Mouse (Mus musculus) heart, embryonic 11.5 days (tissue): ENCODE measurements around the gene Spint4. TPM values are rescaled to one million over a fixed set of nuclear protein-coding genes. Genes with fewer than 3 reads are reported as not detected.
A peak's percentile ranks its signal among the peaks of the same experiment; 100 is the strongest.

Experiments used
- ATAC-seq: fragments of 200-750 bp; cut with Nextera tagmentation; replicated peaks from 2 replicates; pipeline ENCODE4 v1.8.0; 2017; ENCODE audit warnings: moderate library complexity; ENCODE audit not compliant: insufficient number of reproducible peaks, low FRiP score, low TSS enrichment
- H3K27ac ChIP-seq: fragments of 300-500 bp; sonication (generic); 2 replicates; pipeline ENCODE4 v1.5.1; 2014; ENCODE audit warnings: mild to moderate bottlenecking, low read depth, low read length
- H3K27me3 ChIP-seq: fragments of 300-500 bp; sonication (generic); 2 replicates; pipeline ENCODE4 v1.6.1; 2014; ENCODE audit warnings: mild to moderate bottlenecking, low read length, mixed read lengths; ENCODE audit not compliant: control insufficient read depth, insufficient read depth
- H3K36me3 ChIP-seq: fragments of 300-500 bp; sonication (generic); 2 replicates; pipeline ENCODE4 v1.6.1; 2014; ENCODE audit warnings: mild to moderate bottlenecking, low read length, moderate library complexity, mixed read lengths; ENCODE audit not compliant: control insufficient read depth, insufficient read depth
- H3K4me1 ChIP-seq: fragments of 300-500 bp; sonication (generic); 2 replicates; pipeline ENCODE4 v1.6.1; 2014; ENCODE audit warnings: low read length; ENCODE audit not compliant: control insufficient read depth, insufficient read depth
- H3K4me2 ChIP-seq: fragments of 300-500 bp; sonication (generic); 2 replicates; pipeline ENCODE4 v1.6.1; 2014; ENCODE audit warnings: mild to moderate bottlenecking, moderate library complexity
- H3K4me3 ChIP-seq: fragments of 300-500 bp; sonication (generic); 2 replicates; pipeline ENCODE4 v1.5.1; 2014; ENCODE audit warnings: low read depth, low read length
- H3K9ac ChIP-seq: fragments of 300-500 bp; sonication (generic); 2 replicates; pipeline ENCODE4 v1.6.1; 2014; ENCODE audit warnings: mild to moderate bottlenecking, low read depth, low read length, moderate library complexity
- H3K9me3 ChIP-seq: fragments of 300-500 bp; sonication (generic); replicated peaks from 2 replicates; pipeline ENCODE4 v1.6.1; 2016; ENCODE audit warnings: low read length; ENCODE audit not compliant: control insufficient read depth
- WGBS: fragments of 180-500 bp; shearing (Covaris S2); extraction: QIAGEN DNeasy Blood & Tissue Kit; methylation state at CpG from one replicate; pipeline ENCODE4 v1.1.7; 2014; ENCODE audit not compliant: insufficient replicate concordance; 5-methylcytosine and 5-hydroxymethylcytosine counted together
- polyA plus RNA-seq: library from polyadenylated mRNA; unstranded; fragments of >200 nt; fragmentation: Nextera tagmentation; extraction: Ambion mirVana; gene quantifications from 2 replicates; pipeline ENCODE4 v1.2.1, GENCODE M21; 2014

Spint4 gene
- polyA plus RNA-seq, 1 experiment from 2014 or later, result not detected

DNA sequence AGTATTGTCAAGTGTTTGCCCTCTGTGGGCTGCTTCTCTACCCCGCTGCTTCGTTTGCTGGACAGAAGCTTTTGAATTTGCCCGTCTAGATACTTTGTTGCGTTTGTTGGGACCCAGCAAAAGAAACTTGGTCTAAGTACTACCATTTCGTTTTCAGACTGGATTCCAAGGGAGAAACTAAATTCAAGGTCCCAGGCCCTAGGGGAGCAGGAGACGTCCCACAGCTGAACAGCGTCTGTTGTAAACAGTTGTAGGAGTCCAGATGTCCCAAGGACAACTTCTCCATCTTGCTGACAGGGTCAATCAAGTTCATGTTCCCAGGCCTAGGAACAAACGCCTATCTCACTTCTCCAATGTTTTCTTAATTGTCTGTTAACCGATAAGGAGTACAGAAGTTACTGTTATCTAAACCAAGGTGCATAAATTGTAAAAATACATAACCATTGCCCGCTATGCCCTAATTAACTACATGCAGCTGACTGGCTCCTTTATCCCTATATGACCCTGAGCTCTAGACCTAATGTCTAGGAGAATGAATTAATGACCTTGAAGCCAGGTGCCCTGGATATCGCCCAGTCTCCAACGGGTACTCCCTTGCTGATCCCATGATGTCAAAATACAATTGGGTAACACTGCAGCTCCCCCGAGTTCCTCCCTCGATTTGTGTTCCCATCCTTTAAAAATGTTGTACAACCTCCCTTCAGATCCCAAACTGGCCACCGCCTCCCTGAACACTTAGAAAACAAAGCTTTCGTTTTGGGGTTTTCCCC, 21.2 kb upstream of the Spint4 start:
- H3K4me1 ChIP-seq, result 0 out of 2 replicates have a peak, but pooled peaks cover 3% of the 10 kb centered on the region
- no peak overlapping the region for H3K4me3 ChIP-seq
- H3K4me2 ChIP-seq, result no peak overlapping the region
- H3K9ac ChIP-seq, result no peak overlapping the region
- no peak overlapping the region for H3K27ac ChIP-seq
- 0 out of 2 replicates have a peak, but pooled peaks cover 2% of the 10 kb centered on the region for H3K9me3 ChIP-seq
- no peak for ATAC-seq
- no peaks in the 10 kb centered on the region for H3K27me3 ChIP-seq
- WGBS, result 73% methylated on average over 16 of the region's 16 CpGs
- H3K36me3 ChIP-seq, result no peaks in the 10 kb centered on the region

DNA sequence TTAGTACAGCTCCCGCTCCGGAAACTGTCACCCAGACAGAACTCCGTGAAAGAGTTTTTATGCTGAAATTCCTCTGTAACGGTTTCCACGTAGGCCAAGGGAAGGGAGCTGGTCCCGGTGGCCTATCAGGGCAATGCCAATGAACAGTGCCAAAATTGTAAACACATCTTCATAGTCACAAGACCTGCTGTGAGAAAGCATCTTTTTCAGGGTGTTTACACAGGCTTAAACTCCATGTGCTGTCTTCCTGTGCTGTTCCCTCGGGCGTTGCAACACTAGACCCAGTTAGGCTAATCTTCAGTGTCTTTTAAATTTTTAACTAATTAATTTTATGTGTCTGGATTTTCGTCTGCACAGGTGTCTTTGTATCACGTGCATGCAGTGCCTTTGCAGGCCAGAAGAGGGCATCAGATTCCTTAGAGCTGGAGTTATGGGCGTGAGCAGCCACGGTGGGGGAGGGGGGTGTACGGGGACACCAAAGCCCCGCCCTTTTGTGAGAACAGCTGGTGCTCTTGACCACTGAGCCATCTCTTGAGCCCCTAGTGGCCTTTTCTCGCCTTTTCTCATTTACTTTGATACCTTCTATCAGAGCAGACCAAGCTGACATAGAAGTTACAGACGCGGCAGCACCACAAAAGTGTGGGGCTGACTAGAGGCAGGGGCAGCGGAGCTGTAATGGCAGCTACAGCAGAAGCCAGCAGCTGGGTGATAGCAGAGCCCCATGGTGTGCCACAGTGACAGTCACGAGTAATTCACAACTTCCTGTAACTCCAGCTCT, 19.3 kb upstream of the Spint4 start:
- H3K27me3 ChIP-seq, result no peaks in the 10 kb centered on the region
- 0 out of 2 replicates have a peak, but pooled peaks cover 3% of the 10 kb centered on the region for H3K4me1 ChIP-seq
- H3K9ac ChIP-seq, result 0 out of 2 replicates have a peak overlapping the region, but pooled peaks have one; percentile 34
- no peaks in the 10 kb centered on the region for H3K9me3 ChIP-seq
- H3K4me2 ChIP-seq, result peak overlapping the region; percentile 63
- ATAC-seq, result peak; percentile 42; the same call in 1 of the 2 replicates
- H3K36me3 ChIP-seq, result no peaks in the 10 kb centered on the region
- peak overlapping the region; percentile 34 for H3K4me3 ChIP-seq
- no peak overlapping the region for H3K27ac ChIP-seq
- WGBS, result 20% methylated on average over 19 of the region's 19 CpGs

DNA sequence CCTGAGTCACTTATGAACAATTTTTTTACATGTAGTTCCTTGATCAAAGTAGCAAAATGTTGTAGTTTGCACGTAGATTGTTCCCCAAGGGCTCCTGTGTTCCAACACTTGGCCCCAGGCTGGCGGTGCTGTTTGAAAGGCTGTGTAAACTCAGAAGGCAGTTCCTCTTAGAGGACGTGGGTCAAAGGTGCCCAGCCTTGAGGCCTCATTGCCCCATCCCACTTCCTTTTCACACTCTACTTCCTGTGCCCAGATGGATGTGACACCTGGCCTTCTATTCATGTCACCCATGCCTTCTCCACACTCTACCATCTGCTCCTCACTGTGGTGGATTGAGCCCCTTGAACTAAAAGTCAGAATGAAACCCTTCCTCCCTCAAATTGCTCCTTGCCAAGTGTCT, 18.4 kb upstream of the Spint4 start:
- WGBS, result 46% methylated on average over 3 of the region's 3 CpGs
- Histone ChIP-seq H3K4me1 (0 out of 2 replicates have a peak, but pooled peaks cover 3% of the 10 kb centered on the region), H3K36me3 (no peaks in the 10 kb centered on the region), H3K27me3 (no peaks in the 10 kb centered on the region), H3K4me2 (no peak overlapping the region), H3K9me3 (no peaks in the 10 kb centered on the region), H3K27ac (no peak overlapping the region), H3K9ac (no peak overlapping the region), H3K4me3 (no peak overlapping the region)
- no peak for ATAC-seq

DNA sequence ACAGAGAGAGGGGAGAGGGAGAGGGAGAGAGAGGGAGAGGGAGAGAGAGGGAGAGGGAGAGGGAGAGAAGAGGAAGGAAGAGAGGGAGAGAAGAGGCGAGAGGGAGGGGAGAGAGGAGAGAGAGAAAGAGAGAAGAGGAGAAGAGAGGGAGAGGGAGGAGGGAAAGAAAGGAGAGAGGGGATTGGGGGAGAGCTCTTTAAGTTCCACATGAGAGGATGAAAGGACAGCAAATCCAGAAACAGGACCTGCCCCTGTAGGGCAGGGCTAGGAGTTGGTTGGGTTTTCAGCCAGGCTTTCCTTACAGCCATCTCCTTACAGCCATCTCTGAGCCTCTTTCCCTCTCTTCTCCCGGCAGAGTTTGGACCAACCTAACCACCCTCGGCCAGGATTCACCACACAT, 13.5 kb upstream of the Spint4 start, which contains the start of gene Wfdc13:
Gene Wfdc13 (plus strand): TSS at position 301 of the 400 bp plus-strand sequence.
- H3K4me3 ChIP-seq, result no peak within 1 kb of the TSS
- H3K9me3 ChIP-seq, result no peaks in the 10 kb centered on the region
- WGBS, result 65% methylated on average over 3 of the region's 3 CpGs

DNA sequence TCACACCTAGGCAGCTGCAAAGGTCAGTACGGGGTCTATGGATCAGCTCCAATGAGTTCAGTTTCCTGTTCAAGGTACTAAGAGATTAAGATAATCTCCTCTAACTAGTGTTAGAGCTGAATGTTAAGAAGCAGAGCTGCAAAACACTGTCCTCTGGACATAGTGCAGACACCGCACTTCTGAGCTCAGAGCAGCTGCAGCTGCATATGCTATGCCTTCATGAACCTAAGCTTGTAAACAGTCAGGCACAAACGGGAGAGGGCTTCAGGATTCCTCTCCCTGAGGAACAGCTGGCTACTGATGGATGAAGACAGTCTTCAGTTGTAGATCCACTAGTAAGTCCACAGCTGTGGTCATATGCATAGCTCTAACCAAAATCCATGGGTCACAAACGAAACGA, 2.7 kb downstream of the Spint4 start:
- 0 out of 2 replicates have a peak, but pooled peaks cover 3% of the 10 kb centered on the region for H3K27me3 ChIP-seq
- H3K4me3 ChIP-seq, result no peak overlapping the region
- H3K9me3 ChIP-seq, result no peaks in the 10 kb centered on the region
- H3K27ac ChIP-seq, result no peak overlapping the region
- WGBS, result 67% methylated on average over 5 of the region's 5 CpGs
- no peak overlapping the region for H3K4me2 ChIP-seq
- H3K4me1 ChIP-seq, result no peaks in the 10 kb centered on the region
- ATAC-seq, result no peak
- no peaks in the 10 kb centered on the region for H3K36me3 ChIP-seq
- no peak overlapping the region for H3K9ac ChIP-seq

More for the DNA sequence above, 13.5 kb upstream of the Spint4 start, which contains the start of gene Wfdc13:
- no peak within 1 kb of the TSS for H3K4me2 ChIP-seq
- H3K27ac ChIP-seq, result no peak within 1 kb of the TSS
- no peak within 1 kb of the TSS for H3K9ac ChIP-seq
- H3K27me3 ChIP-seq, result 0 out of 2 replicates have a peak, but pooled peaks cover 4% of the 10 kb centered on the region
- no peaks in the 10 kb centered on the region for H3K36me3 ChIP-seq
- H3K4me1 ChIP-seq, result no peaks in the 10 kb centered on the region
- no peak for ATAC-seq

DNA sequence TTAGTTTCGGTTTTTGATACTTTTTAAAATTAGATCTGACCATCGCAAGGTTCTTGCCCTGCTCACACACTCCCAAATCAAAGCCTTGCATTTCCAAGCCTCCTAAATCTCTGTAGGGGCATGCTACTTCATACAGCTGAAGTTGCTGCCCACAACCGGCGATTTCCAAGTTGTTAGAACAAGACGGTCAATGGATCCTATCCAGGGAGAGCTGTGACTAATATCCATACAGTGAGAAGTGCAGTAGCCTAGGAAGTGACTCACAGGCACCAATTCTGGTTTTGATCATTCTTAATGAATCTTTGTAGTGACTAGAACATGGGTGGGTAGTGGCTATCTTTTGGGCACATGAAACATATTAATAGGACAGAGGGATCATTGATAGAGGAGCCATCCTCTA, 3.5 kb downstream of the Spint4 start:
- no peak for ATAC-seq
- Histone ChIP-seq H3K9ac (no peak overlapping the region), H3K4me1 (no peaks in the 10 kb centered on the region), H3K4me3 (no peak overlapping the region), H3K27ac (no peak overlapping the region), H3K27me3 (0 out of 2 replicates have a peak, but pooled peaks cover 3% of the 10 kb centered on the region), H3K36me3 (no peaks in the 10 kb centered on the region), H3K4me2 (no peak overlapping the region), H3K9me3 (no peaks in the 10 kb centered on the region)
- WGBS, result 82% methylated on average over 5 of the region's 5 CpGs

DNA sequence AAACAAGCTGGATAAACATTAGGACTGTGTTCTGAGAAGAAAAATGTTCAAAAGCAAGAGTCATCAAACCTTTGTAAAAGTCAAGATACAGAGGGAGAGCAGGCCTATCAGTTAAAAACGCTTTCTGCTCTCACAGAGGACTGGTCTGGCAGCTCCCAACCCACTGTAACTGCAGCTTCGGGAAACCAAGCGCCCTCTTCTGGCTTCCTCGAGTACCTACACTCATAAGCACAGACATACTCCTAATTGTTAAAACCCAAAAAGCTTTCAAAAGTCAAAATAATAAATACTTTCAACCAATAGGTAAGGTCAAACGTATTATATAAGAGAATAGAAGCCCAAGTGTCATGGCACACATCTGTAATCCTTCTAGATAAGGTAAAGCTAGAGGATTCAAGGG, 5.9 kb downstream of the Spint4 start:
- 72% methylated on average over 5 of the region's 5 CpGs for whole genome bisulfite sequencing
- H3K27ac ChIP-seq, result no peak overlapping the region
- H3K36me3 ChIP-seq, result no peaks in the 10 kb centered on the region
- no peak overlapping the region for H3K4me3 ChIP-seq
- no peak overlapping the region for H3K4me2 ChIP-seq
- no peaks in the 10 kb centered on the region for H3K9me3 ChIP-seq
- no peaks in the 10 kb centered on the region for H3K4me1 ChIP-seq
- ATAC-seq, result no peak
- 0 out of 2 replicates have a peak, but pooled peaks cover 3% of the 10 kb centered on the region for H3K27me3 ChIP-seq
- H3K9ac ChIP-seq, result no peak overlapping the region

DNA sequence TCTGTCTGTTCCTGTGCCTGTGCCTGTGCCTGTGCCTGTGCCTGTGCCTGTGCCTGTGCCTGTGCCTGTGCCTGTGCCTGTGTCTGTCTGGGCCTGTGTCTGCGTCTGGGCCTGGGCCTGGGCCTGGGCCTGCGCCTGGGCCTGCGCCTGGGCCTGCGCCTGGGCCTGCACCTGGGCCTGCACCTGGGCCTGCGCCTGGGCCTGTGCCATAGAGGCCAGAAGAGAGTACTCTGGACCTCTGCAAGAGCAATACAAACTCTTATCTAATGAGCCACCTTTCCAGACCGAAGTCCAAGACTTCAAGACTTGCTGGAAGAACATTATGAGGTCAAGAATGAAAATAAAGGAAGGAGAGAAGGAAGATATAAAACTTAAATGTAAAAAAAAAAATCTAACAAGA, 7.0 kb downstream of the Spint4 start:
- H3K4me3 ChIP-seq, result no peak overlapping the region
- WGBS, result 84% methylated on average over 6 of the region's 6 CpGs
- H3K4me1 ChIP-seq, result no peaks in the 10 kb centered on the region
- H3K27me3 ChIP-seq, result 0 out of 2 replicates have a peak, but pooled peaks cover 3% of the 10 kb centered on the region
- no peak for ATAC-seq
- no peaks in the 10 kb centered on the region for H3K9me3 ChIP-seq
- no peak overlapping the region for H3K4me2 ChIP-seq
- H3K27ac ChIP-seq, result no peak overlapping the region
- no peak overlapping the region for H3K9ac ChIP-seq
- H3K36me3 ChIP-seq, result no peaks in the 10 kb centered on the region
